Mouse (Mus musculus): ENCODE measurements around the gene Nup107. TPM values are rescaled to one million over a fixed set of nuclear protein-coding genes. Genes with fewer than 3 reads are reported as not detected.
"Not testable (repeated sequence)": the region's sequence is repeated elsewhere in the genome, so short reads cannot be mapped to it uniquely, and the experiment has no call there.

Nup107 gene
- polyA plus RNA-seq, 1 experiment from 2014 or later, result 69.7 TPM

DNA sequence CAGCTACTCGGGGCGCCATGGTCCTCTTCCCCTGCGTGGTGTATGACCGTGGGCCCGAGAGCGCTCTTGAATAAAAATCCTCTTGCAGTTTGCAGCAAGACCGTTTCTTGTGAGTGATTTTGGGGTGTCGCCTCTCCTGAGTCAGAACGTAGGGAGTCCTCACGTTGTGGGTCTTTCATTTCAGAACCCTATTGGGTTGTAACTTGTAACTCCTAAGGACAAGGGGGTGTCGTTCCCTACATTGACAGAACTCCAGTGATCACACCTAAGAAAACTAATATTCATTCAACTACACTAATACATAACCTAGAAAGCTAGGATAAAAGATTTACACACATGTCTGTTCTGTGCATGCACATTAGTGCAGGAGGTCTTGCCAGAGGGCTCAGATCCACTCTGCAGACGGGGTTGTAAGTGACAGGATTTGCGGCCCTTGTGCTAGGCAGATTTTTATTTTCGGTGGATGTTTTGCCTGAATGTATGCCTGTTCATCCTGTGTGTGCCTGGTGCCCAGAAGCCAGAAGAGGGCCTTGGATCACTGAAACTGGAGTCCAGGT, 42.6 kb downstream of the Nup107 start:
- Histone ChIP-seq H3K27ac (no peak overlapping the region), H3K36me3 (peaks cover 37% of the 10 kb centered on the region), H3K9me3 (replicated peaks) (no peaks in the 10 kb centered on the region), H3K4me1 (peaks cover 5% of the 10 kb centered on the region), H3K27me3 (no peaks in the 10 kb centered on the region), H3K4me3 (no peak overlapping the region), H3K9ac (no peak overlapping the region), H3K4me2 (replicated peaks) (no peak overlapping the region)
- 94% methylated on average over 14 of the region's 14 CpGs for WGBS
- no peak for ATAC-seq (ENCODE audit: low FRiP score)

DNA sequence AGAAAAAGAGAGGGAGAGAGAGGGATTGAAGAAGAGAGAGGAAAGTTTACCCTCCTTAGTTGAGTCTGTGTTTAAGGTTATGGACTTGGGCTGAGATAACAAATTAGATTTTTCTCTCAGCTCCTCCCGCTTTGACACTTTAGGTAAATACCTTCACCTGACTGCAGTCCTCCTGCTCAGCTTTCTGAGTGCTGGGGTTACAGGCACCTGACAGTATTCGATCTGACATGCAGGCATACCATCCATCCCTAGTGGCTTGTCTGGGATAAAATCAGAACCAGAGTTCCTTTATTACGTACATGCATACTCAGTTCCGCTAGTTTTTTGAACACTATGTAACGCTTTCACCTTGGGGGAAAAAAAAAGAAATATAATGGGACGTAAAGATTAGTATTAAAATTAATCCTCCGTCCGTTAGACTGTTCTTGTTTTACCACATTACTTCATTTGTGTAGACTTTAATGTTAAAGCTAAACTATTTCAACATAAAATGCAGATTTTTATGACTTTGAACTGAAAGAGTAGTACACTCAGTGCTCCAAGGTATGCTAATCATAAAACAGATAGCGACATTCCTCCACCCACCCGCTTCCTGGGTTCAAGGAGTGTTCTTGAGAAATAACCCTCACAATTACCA, 43.3 kb downstream of the Nup107 start:
- ATAC-seq (ENCODE audit: low FRiP score), result no peak
- Histone ChIP-seq H3K36me3 (peaks cover 32% of the 10 kb centered on the region), H3K4me1 (peaks cover 12% of the 10 kb centered on the region), H3K4me2 (replicated peaks) (no peak overlapping the region), H3K9me3 (replicated peaks) (no peaks in the 10 kb centered on the region), H3K9ac (no peak overlapping the region), H3K27ac (no peak overlapping the region), H3K27me3 (no peaks in the 10 kb centered on the region), H3K4me3 (no peak overlapping the region)
- 96% methylated on average over 10 of the region's 10 CpGs for WGBS

DNA sequence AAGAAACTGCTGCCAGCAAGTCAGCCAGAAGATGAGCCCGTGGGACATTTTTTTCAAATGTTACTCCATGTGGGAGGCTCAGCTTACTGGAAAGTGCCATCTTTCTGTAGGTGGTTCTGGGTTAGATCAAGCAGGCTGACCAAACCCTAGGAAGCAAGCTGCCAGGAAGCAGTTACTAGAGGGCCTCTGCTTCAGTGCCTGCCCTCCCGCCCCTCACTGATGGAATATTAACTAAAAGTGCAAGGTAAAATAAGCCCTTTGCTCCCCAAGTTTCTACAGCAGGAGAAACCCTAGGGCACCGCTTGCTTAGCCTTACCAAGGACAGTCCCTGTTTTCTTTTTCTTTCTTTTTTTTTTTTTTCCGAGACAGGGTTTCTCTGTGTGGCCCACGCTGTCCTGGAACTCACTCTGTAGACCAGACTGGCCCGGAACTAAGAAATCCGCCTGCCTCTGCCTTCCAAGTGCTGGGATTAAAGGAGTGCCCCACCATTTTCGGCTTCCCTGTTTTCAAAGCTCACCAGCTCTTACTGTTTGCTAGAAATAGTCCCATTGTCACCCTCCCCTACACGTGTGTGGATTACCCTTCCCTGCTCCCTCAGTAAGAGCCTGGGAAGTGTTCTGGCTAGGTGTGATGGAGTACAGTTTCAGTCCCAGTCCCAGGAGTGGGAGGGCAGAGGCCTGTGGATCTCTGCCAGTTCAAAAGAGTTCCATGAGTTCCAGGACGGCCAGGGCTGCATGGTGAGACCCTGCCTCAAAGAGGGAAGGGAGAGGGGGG, 44.0 kb downstream of the Nup107 start:
- WGBS, result 80% methylated on average over 8 of the region's 10 CpGs
- no peak overlapping the region for H3K9ac ChIP-seq
- no peaks in the 10 kb centered on the region for H3K9me3 ChIP-seq (replicated peaks)
- no peak overlapping the region for H3K4me3 ChIP-seq
- ATAC-seq (ENCODE audit: low FRiP score), result no peak
- H3K4me1 ChIP-seq, result peaks cover 19% of the 10 kb centered on the region
- no peaks in the 10 kb centered on the region for H3K27me3 ChIP-seq
- no peak overlapping the region for H3K4me2 ChIP-seq (replicated peaks)
- H3K27ac ChIP-seq, result no peak overlapping the region
- H3K36me3 ChIP-seq, result peaks cover 32% of the 10 kb centered on the region

GRCm38 (mm10) chr10:117747711-117748110, 44.8 kb downstream of the Nup107 start:
- Histone ChIP-seq H3K9me3 (replicated peaks) (no peaks in the 10 kb centered on the region), H3K4me2 (replicated peaks) (no peak overlapping the region), H3K4me1 (peaks cover 19% of the 10 kb centered on the region), H3K9ac (no peak overlapping the region), H3K27ac (no peak overlapping the region), H3K4me3 (no peak overlapping the region), H3K36me3 (peaks cover 32% of the 10 kb centered on the region), H3K27me3 (no peaks in the 10 kb centered on the region)
- ATAC-seq (ENCODE audit: low FRiP score), result no peak
- 93% methylated on average over 7 of the region's 7 CpGs for WGBS

DNA sequence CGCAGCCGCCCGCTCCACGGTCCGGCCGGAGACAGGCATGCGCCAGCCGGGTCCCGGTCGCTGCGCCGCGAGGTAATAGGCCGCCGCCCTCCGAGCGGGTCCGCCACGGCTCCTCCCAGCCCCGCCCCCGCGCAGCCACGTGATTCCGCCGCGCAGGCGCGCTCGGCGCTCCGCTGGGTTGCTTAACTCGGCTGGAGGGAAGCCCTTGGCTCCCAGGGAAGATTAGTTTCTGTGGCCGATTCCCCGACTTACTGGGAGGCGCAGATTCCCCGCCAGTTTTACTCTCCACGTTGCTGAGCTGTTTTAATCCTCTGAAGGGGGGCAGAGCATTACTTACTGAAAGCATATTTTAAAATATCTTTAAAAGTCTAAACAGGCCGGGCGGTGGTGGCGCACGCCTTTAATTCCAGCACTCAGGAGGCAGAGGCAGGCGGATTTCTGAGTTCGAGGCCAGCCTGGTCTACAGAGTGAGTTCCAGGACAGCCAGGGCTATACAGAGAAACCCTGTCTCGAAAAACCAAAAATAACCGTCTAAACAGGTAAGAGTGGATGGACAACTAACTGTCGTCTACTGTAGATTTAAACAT, 46.1 kb downstream of the Nup107 start, which contains the start of gene Slc35e3:
Slc35e3 (minus strand) TSS at position 69 of the 587 bp plus-strand sequence.
- H3K9ac ChIP-seq, result peak within 1 kb of the TSS; percentile 72
- 15% methylated on average over 41 of the region's 46 CpGs for WGBS
- peaks cover 23% of the 10 kb centered on the region for H3K4me1 ChIP-seq
- no peaks in the 10 kb centered on the region for H3K9me3 ChIP-seq (replicated peaks)
- no peaks in the 10 kb centered on the region for H3K27me3 ChIP-seq
- peak within 1 kb of the TSS; percentile 62 for H3K4me2 ChIP-seq (replicated peaks)
- H3K27ac ChIP-seq, result peak within 1 kb of the TSS; percentile 57
- peak; percentile 98 for ATAC-seq (ENCODE audit: low FRiP score)
- H3K4me3 ChIP-seq, result peak within 1 kb of the TSS; percentile 47
- peaks cover 26% of the 10 kb centered on the region for H3K36me3 ChIP-seq

DNA sequence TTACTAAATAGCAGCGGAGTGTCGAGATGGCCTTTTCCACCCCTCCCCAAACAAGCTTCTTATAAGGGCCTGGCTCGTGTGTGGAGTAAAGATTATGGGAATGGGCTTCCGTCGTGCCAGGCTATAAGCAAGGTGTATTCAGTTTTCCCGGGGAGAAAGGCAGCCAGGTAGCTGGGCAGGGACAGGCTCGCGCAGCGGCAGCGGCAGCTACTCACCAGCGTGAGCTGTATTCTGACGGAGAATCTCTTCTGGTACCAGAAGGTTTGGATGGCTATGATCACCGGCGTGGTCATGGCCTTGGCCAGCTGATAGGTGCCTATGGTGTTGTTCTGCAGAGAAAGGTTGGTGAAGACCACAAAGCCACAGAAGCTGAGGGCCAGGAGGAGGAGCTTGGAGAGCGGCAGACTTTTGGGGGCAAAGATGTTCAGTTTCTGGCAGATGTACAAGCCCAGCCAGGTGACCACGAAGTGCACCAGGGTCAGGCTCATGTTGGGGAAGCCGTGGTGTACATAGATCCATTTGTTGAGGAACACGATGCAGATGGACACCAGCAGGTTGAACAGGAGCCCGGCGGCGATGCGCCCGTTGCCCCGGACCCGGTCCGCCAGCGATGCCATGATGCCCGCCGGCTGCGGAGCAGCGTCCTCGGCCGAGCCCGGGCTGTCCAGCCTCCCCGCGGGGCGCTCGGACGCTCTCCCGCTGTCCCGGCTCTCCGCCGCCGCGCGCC, 46.8 kb downstream of the Nup107 start:
- H3K27ac ChIP-seq, result peak overlapping the region; percentile 57; the same call in 1 of the 2 replicates
- peak; percentile 70 for ATAC-seq (ENCODE audit: low FRiP score)
- WGBS, result 1% methylated on average over 14 of the region's 46 CpGs

GRCm38 (mm10) chr10:117743917-117744316, 48.6 kb downstream of the Nup107 start:
- Histone ChIP-seq H3K4me2 (replicated peaks) (peak overlapping the region; percentile 62), H3K9me3 (replicated peaks) (no peaks in the 10 kb centered on the region), H3K27me3 (no peaks in the 10 kb centered on the region), H3K4me3 (no peak overlapping the region), H3K9ac (no peak overlapping the region), H3K36me3 (peaks cover 28% of the 10 kb centered on the region), H3K4me1 (peaks cover 23% of the 10 kb centered on the region), H3K27ac (no peak overlapping the region)
- ATAC-seq (ENCODE audit: low FRiP score), result no peak
- WGBS, result 84% methylated on average over 4 of the region's 4 CpGs

More for the DNA sequence above, 46.8 kb downstream of the Nup107 start:
- not testable (repeated sequence) for H3K9me3 ChIP-seq (replicated peaks); H3K27me3 ChIP-seq
- H3K36me3 ChIP-seq, result peaks cover 26% of the 10 kb centered on the region
- H3K4me3 ChIP-seq, result peak overlapping the region; percentile 47
- H3K9ac ChIP-seq, result peak overlapping the region; percentile 72
- H3K4me1 ChIP-seq, result peaks cover 23% of the 10 kb centered on the region
- H3K4me2 ChIP-seq (replicated peaks), result peak overlapping the region; percentile 62

- Histone ChIP-seq H3K27me3 (no peaks in the 10 kb centered on the region), H3K4me2 (replicated peaks) (no peak overlapping the region), H3K27ac (no peak overlapping the region), H3K9ac (no peak overlapping the region), H3K4me1 (peaks cover 23% of the 10 kb centered on the region), H3K4me3 (no peak overlapping the region), H3K9me3 (replicated peaks) (no peaks in the 10 kb centered on the region), H3K36me3 (peaks cover 31% of the 10 kb centered on the region)
- WGBS, result 95% methylated on average over 2 of the region's 2 CpGs
- ATAC-seq (ENCODE audit: low FRiP score), result no peak
Measured at GRCm38 (mm10) chr10:117743182-117743581, 49.3 kb downstream of the Nup107 start.

GRCm38 (mm10) chr10:117742618-117743017, 49.9 kb downstream of the Nup107 start:
- WGBS, result 90% methylated on average over 4 of the region's 4 CpGs

GRCm38 (mm10) chr10:117741698-117742475, 50.6 kb downstream of the Nup107 start:
- Histone ChIP-seq H3K9me3 (replicated peaks) (no peaks in the 10 kb centered on the region), H3K27me3 (no peaks in the 10 kb centered on the region), H3K4me2 (replicated peaks) (no peak overlapping the region), H3K27ac (peak overlapping the region; percentile 66; the same call in 1 of the 2 replicates), H3K36me3 (peaks cover 44% of the 10 kb centered on the region), H3K4me1 (peaks cover 23% of the 10 kb centered on the region), H3K4me3 (no peak overlapping the region), H3K9ac (peak overlapping the region; percentile 23; the same call in 1 of the 2 replicates)
- no peak for ATAC-seq (ENCODE audit: low FRiP score)
- WGBS, result 87% methylated on average over 15 of the region's 15 CpGs

More at GRCm38 (mm10) chr10:117742618-117743017, 49.9 kb downstream of the Nup107 start:
- Histone ChIP-seq H3K36me3 (peaks cover 37% of the 10 kb centered on the region), H3K4me1 (peaks cover 23% of the 10 kb centered on the region), H3K4me2 (replicated peaks) (no peak overlapping the region), H3K27ac (no peak overlapping the region), H3K9ac (no peak overlapping the region), H3K27me3 (no peaks in the 10 kb centered on the region), H3K9me3 (replicated peaks) (no peaks in the 10 kb centered on the region), H3K4me3 (no peak overlapping the region)
- no peak for ATAC-seq (ENCODE audit: low FRiP score)

GRCm38 (mm10) chr10:117740921-117741320, 51.6 kb downstream of the Nup107 start:
- Histone ChIP-seq H3K27me3 (no peaks in the 10 kb centered on the region), H3K9ac (no peak overlapping the region), H3K4me1 (peaks cover 23% of the 10 kb centered on the region), H3K36me3 (peaks cover 54% of the 10 kb centered on the region), H3K4me3 (no peak overlapping the region), H3K27ac (0 out of 2 replicates have a peak overlapping the region, but pooled peaks have one; percentile 66), H3K9me3 (replicated peaks) (no peaks in the 10 kb centered on the region), H3K4me2 (replicated peaks) (no peak overlapping the region)
- 86% methylated on average over 9 of the region's 9 CpGs for WGBS
- ATAC-seq (ENCODE audit: low FRiP score), result no peak

Measured in hindbrain, embryonic 12.5 days (tissue).